Mouse (Mus musculus): ENCODE measurements around the gene Tectb. TPM values are rescaled to one million over a fixed set of nuclear protein-coding genes. Genes with fewer than 3 reads are reported as not detected.

The Tectb gene
- total and polyA plus RNA-seq, 3 experiments: 0.11 TPM; not detected in 2

DNA sequence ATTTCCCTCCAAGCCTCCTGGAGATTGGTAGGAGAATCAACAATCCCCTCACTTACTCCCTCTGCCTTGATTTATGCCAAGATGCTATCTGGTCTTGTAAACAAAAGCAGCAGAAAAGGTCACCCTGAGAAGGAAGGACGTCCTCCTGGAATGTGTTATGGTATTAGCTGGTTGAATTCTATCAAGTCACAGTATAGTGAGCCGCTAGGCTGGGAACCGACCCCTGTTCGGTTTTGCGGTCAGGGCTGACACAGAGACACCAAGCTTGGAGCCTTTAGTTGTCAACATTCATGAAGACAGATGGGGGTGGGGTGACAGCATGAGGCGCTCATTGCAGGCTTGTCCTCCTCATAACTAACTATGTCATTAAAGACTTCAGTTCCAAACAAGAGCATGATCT is 20.7 kb upstream of the Tectb start:
- TF ChIP-seq GATA2 (IDR thresholded peaks at IDR 0.05; ENCODE audit: borderline replicate concordance, low read depth, low read length) (no peak), CTCF (IDR thresholded peaks at IDR 0.05; ENCODE audit: low read depth, low read length) (no peak), TAL1 (conservative IDR thresholded peaks at IDR 0.05; ENCODE audit: low read depth, low read length) (no peak), GATA1 (IDR thresholded peaks at IDR 0.05; ENCODE audit: borderline replicate concordance, low read length) (no peak), POLR2AphosphoS5 (IDR thresholded peaks at IDR 0.05; ENCODE audit: insufficient replicate concordance, low read depth, low read length) (no peak)
- H3K4me1 ChIP-seq (ENCODE audit: insufficient read depth, low read depth, low read length): no peaks in the 10 kb centered on the region
- no peak for DNase-seq (ENCODE audit: low spot score)
- no peak overlapping the region for H3K4me3 ChIP-seq (ENCODE audit: low read depth, low read length)
- H3K9me3 ChIP-seq (replicated peaks): no peaks in the 10 kb centered on the region
- no peaks in the 10 kb centered on the region for H3K36me3 ChIP-seq (replicated peaks)
- ATAC-seq (ENCODE audit: extremely low read depth, insufficient number of reproducible peaks, low FRiP score, poor library complexity, severe bottlenecking): no peak
- peaks cover 8% of the 10 kb centered on the region; the same call in 1 of the 2 replicates for H3K27me3 ChIP-seq (ENCODE audit: insufficient read depth, low read length)

DNA sequence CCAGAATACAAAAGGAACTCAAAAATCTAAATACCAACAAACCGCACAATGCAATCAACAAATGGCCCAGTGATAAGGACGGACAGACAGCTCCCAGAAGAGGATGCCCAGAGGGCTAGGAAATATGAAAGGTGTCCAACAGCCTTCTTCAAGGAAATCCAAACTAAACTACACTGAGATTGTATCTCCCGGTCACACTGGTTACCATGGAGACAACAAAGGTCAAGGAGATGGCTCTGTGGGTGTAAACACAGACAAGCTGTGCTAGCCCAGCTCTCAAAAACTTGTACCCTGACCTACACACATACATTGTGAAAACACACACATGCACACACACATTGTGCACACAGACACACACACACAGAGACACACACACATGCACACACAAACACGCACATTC is 18.3 kb upstream of the Tectb start:
- H3K9me3 ChIP-seq (replicated peaks): no peaks in the 10 kb centered on the region
- ATAC-seq (ENCODE audit: extremely low read depth, insufficient number of reproducible peaks, low FRiP score, poor library complexity, severe bottlenecking): no peak

DNA sequence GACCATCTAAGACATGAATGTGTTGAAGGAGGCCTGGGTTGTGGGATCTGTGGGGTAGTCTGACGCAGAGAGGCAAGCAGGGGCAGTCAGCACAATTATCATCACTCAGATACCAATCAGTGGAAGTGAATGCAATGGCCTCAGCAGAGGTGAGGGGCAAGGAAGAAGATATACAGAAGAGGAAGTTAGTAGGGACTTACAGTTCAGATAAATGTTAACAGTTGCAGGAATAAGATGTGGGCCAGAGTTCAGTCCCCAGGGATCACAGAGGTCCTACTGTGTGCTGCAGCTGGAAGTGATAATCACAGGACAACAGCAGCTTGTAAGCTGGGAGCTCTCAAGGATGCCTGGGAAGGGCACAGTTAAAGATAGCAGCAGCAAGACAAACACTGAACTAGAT is 16.4 kb upstream of the Tectb start:
- H3K4me3 ChIP-seq (ENCODE audit: low read depth, low read length): no peak overlapping the region
- H3K36me3 ChIP-seq (replicated peaks): no peaks in the 10 kb centered on the region
- DNase-seq (ENCODE audit: low spot score) (no peak), ATAC-seq (ENCODE audit: extremely low read depth, insufficient number of reproducible peaks, low FRiP score, poor library complexity, severe bottlenecking) (no peak)
- no peaks in the 10 kb centered on the region for H3K4me1 ChIP-seq (ENCODE audit: insufficient read depth, low read depth, low read length)
- H3K9me3 ChIP-seq (replicated peaks): no peaks in the 10 kb centered on the region
- H3K27me3 ChIP-seq (ENCODE audit: insufficient read depth, low read length): peaks cover 3% of the 10 kb centered on the region; the same call in 1 of the 2 replicates
- no peak for TF ChIP-seq CTCF (IDR thresholded peaks at IDR 0.05; ENCODE audit: low read depth, low read length)
- no peak for TF ChIP-seq POLR2AphosphoS5 (IDR thresholded peaks at IDR 0.05; ENCODE audit: insufficient replicate concordance, low read depth, low read length)
- no peak for TF ChIP-seq TAL1 (conservative IDR thresholded peaks at IDR 0.05; ENCODE audit: low read depth, low read length)
- TF ChIP-seq GATA1 (IDR thresholded peaks at IDR 0.05; ENCODE audit: borderline replicate concordance, low read length): no peak
- TF ChIP-seq GATA2 (IDR thresholded peaks at IDR 0.05; ENCODE audit: borderline replicate concordance, low read depth, low read length): no peak

More for the DNA sequence above, 18.3 kb upstream of the Tectb start:
- no peak overlapping the region for H3K4me3 ChIP-seq (ENCODE audit: low read depth, low read length)
- TF ChIP-seq TAL1 (conservative IDR thresholded peaks at IDR 0.05; ENCODE audit: low read depth, low read length): no peak
- no peak for TF ChIP-seq POLR2AphosphoS5 (IDR thresholded peaks at IDR 0.05; ENCODE audit: insufficient replicate concordance, low read depth, low read length)
- TF ChIP-seq GATA1 (IDR thresholded peaks at IDR 0.05; ENCODE audit: borderline replicate concordance, low read length): no peak
- no peak for TF ChIP-seq GATA2 (IDR thresholded peaks at IDR 0.05; ENCODE audit: borderline replicate concordance, low read depth, low read length)
- no peak for TF ChIP-seq CTCF (IDR thresholded peaks at IDR 0.05; ENCODE audit: low read depth, low read length)
- no peaks in the 10 kb centered on the region for H3K4me1 ChIP-seq (ENCODE audit: insufficient read depth, low read depth, low read length)
- no peaks in the 10 kb centered on the region for H3K36me3 ChIP-seq (replicated peaks)
- DNase-seq (ENCODE audit: low spot score): no peak
- H3K27me3 ChIP-seq (ENCODE audit: insufficient read depth, low read length): peaks cover 6% of the 10 kb centered on the region; the same call in 1 of the 2 replicates

- no peak overlapping the region for H3K4me3 ChIP-seq (ENCODE audit: low read depth, low read length)
- H3K36me3 ChIP-seq (replicated peaks): no peaks in the 10 kb centered on the region
- DNase-seq (ENCODE audit: low spot score) (no peak), ATAC-seq (ENCODE audit: extremely low read depth, insufficient number of reproducible peaks, low FRiP score, poor library complexity, severe bottlenecking) (no peak)
- TF ChIP-seq GATA2 (IDR thresholded peaks at IDR 0.05; ENCODE audit: borderline replicate concordance, low read depth, low read length) (no peak), POLR2AphosphoS5 (IDR thresholded peaks at IDR 0.05; ENCODE audit: insufficient replicate concordance, low read depth, low read length) (no peak), TAL1 (conservative IDR thresholded peaks at IDR 0.05; ENCODE audit: low read depth, low read length) (no peak), CTCF (IDR thresholded peaks at IDR 0.05; ENCODE audit: low read depth, low read length) (no peak)
- H3K27me3 ChIP-seq (ENCODE audit: insufficient read depth, low read length): peaks cover 3% of the 10 kb centered on the region; the same call in 1 of the 2 replicates
- peaks cover 3% of the 10 kb centered on the region; the same call in 1 of the 2 replicates for H3K9me3 ChIP-seq (replicated peaks)
- no peaks in the 10 kb centered on the region for H3K4me1 ChIP-seq (ENCODE audit: insufficient read depth, low read depth, low read length)
Measured at GRCm38 (mm10) chr19:55165183-55165865, 15.2 kb upstream of the Tectb start.

GRCm38 (mm10) chr19:55165954-55166353 is 14.6 kb upstream of the Tectb start:
- ATAC-seq (ENCODE audit: extremely low read depth, insufficient number of reproducible peaks, low FRiP score, poor library complexity, severe bottlenecking): no peak

GRCm38 (mm10) chr19:55166741-55167140 is 13.8 kb upstream of the Tectb start:
- Histone ChIP-seq H3K27me3 (ENCODE audit: insufficient read depth, low read length) (peaks cover 3% of the 10 kb centered on the region; the same call in 1 of the 2 replicates), H3K9me3 (replicated peaks) (peaks cover 3% of the 10 kb centered on the region; the same call in 1 of the 2 replicates), H3K4me3 (ENCODE audit: low read depth, low read length) (no peak overlapping the region), H3K36me3 (replicated peaks) (no peaks in the 10 kb centered on the region), H3K4me1 (ENCODE audit: insufficient read depth, low read depth, low read length) (no peaks in the 10 kb centered on the region)
- TF ChIP-seq GATA2 (IDR thresholded peaks at IDR 0.05; ENCODE audit: borderline replicate concordance, low read depth, low read length) (no peak), CTCF (IDR thresholded peaks at IDR 0.05; ENCODE audit: low read depth, low read length) (no peak), GATA1 (IDR thresholded peaks at IDR 0.05; ENCODE audit: borderline replicate concordance, low read length) (no peak), TAL1 (conservative IDR thresholded peaks at IDR 0.05; ENCODE audit: low read depth, low read length) (no peak), POLR2AphosphoS5 (IDR thresholded peaks at IDR 0.05; ENCODE audit: insufficient replicate concordance, low read depth, low read length) (no peak)
- ATAC-seq (ENCODE audit: extremely low read depth, insufficient number of reproducible peaks, low FRiP score, poor library complexity, severe bottlenecking): no peak
- DNase-seq (ENCODE audit: low spot score): no peak

More at GRCm38 (mm10) chr19:55165954-55166353, 14.6 kb upstream of the Tectb start:
- no peak for DNase-seq (ENCODE audit: low spot score)
- no peaks in the 10 kb centered on the region for H3K4me1 ChIP-seq (ENCODE audit: insufficient read depth, low read depth, low read length)
- TF ChIP-seq CTCF (IDR thresholded peaks at IDR 0.05; ENCODE audit: low read depth, low read length) (no peak), POLR2AphosphoS5 (IDR thresholded peaks at IDR 0.05; ENCODE audit: insufficient replicate concordance, low read depth, low read length) (no peak), TAL1 (conservative IDR thresholded peaks at IDR 0.05; ENCODE audit: low read depth, low read length) (no peak)
- H3K9me3 ChIP-seq (replicated peaks): peaks cover 3% of the 10 kb centered on the region; the same call in 1 of the 2 replicates
- H3K36me3 ChIP-seq (replicated peaks): no peaks in the 10 kb centered on the region
- H3K4me3 ChIP-seq (ENCODE audit: low read depth, low read length): no peak overlapping the region
- peaks cover 3% of the 10 kb centered on the region; the same call in 1 of the 2 replicates for H3K27me3 ChIP-seq (ENCODE audit: insufficient read depth, low read length)

Measured in G1E (cell line).